Mouse (Mus musculus) olfactory bulb, adult 2 months (tissue): Measurements from ENCODE around the gene Rps29. TPM values are rescaled to one million over a fixed set of nuclear protein-coding genes. Genes with fewer than 3 reads are reported as not detected.
"Not testable (repeated sequence)": the region's sequence is repeated elsewhere in the genome, so short reads cannot be mapped to it uniquely, and the experiment has no call there.

Source experiments
- H3K27ac ChIP-seq: fragments of 200-500 bp; 2 replicates; pipeline ENCODE4 v1.5.1; 2012; ENCODE audit warnings: low read depth, low read length; ENCODE audit not compliant: insufficient read depth
- H3K4me1 ChIP-seq: fragments of 200-500 bp; 2 replicates; pipeline ENCODE4 v1.6.1; 2012; ENCODE audit warnings: low read length; ENCODE audit not compliant: control insufficient read depth, insufficient read depth
- H3K4me3 ChIP-seq: fragments of 200-500 bp; 2 replicates; pipeline ENCODE4 v1.5.1; 2012; ENCODE audit warnings: mild to moderate bottlenecking, low read depth, low read length, moderate library complexity; ENCODE audit not compliant: insufficient read depth
- CTCF ChIP-seq: fragments of 200-500 bp; IDR thresholded peaks from 2 replicates; pipeline ENCODE4 v1.5.1; 2012; ENCODE audit warnings: low read depth, mild to moderate bottlenecking, low read length, moderate library complexity; ENCODE audit not compliant: insufficient read depth
- POLR2A ChIP-seq: fragments of 200-500 bp; IDR thresholded peaks from 2 replicates; pipeline ENCODE4 v1.6.1; 2012; ENCODE audit warnings: mild to moderate bottlenecking, low read depth, low read length, moderate library complexity; ENCODE audit not compliant: insufficient read depth
- WGBS: fragments of 180-500 bp; shearing (Covaris S2); methylation state at CpG from one replicate; pipeline ENCODE4 v1.1.7; 2018; 5-methylcytosine and 5-hydroxymethylcytosine counted together
- polyA plus RNA-seq: library from polyadenylated mRNA; stranded (reverse); fragments of >200 nt; gene quantifications from 2 replicates; pipeline ENCODE4 v1.2.4, GENCODE M21; 2012; ENCODE audit warnings: low replicate concordance; ENCODE audit not compliant: missing spikeins, insufficient read depth, insufficient read length

Gene Rps29
- polyA plus RNA-seq, 1 experiment: not detected

- peak within 1 kb of the TSS; percentile 69 for H3K27ac ChIP-seq
- peak within 1 kb of the TSS; percentile 89 for H3K4me3 ChIP-seq
- under 1% methylated on average over 84 of the region's 84 CpGs for WGBS
These were observed 24.8 kb upstream of the Rps29 start, which contains the start of the genes Rpl36al and Mgat2 for GRCm38 (mm10) chr12:69183583-69184308. Rpl36al (minus strand) TSS chr12:69184083. Mgat2 (plus strand) TSS chr12:69184157.

GRCm38 (mm10) chr12:69181800-69182199 is 22.8 kb upstream of the Rps29 start:
- 81% methylated on average over 4 of the region's 4 CpGs for WGBS
- Histone ChIP-seq H3K4me3 (no peak overlapping the region), H3K4me1 (0 out of 2 replicates have a peak, but pooled peaks cover 4% of the 10 kb centered on the region), H3K27ac (no peak overlapping the region)
- TF ChIP-seq POLR2A (no peak), CTCF (no peak)

More at GRCm38 (mm10) chr12:69183583-69184308, 24.8 kb upstream of the Rps29 start, which contains the start of the genes Rpl36al and Mgat2:
- peak; percentile 96 for TF ChIP-seq POLR2A
- TF ChIP-seq CTCF: no peak
- 0 out of 2 replicates have a peak, but pooled peaks cover 4% of the 10 kb centered on the region for H3K4me1 ChIP-seq

GRCm38 (mm10) chr12:69179371-69179770 is 20.4 kb upstream of the Rps29 start:
- WGBS: 75% methylated on average over 12 of the region's 12 CpGs
- Histone ChIP-seq H3K27ac (no peak overlapping the region), H3K4me3 (no peak overlapping the region), H3K4me1 (no peaks in the 10 kb centered on the region)
- TF ChIP-seq CTCF (no peak), POLR2A (no peak)

- Histone ChIP-seq H3K4me1 (no peaks in the 10 kb centered on the region), H3K4me3 (no peak overlapping the region), H3K27ac (no peak overlapping the region)
- 31% methylated on average over 3 of the region's 3 CpGs for WGBS
- TF ChIP-seq CTCF (no peak), POLR2A (no peak)
These were observed 18.5 kb upstream of the Rps29 start for GRCm38 (mm10) chr12:69177526-69177925.

GRCm38 (mm10) chr12:69175975-69176374 is 17.0 kb upstream of the Rps29 start:
- Histone ChIP-seq H3K4me3 (no peak overlapping the region), H3K27ac (no peak overlapping the region), H3K4me1 (no peaks in the 10 kb centered on the region)
- TF ChIP-seq POLR2A (no peak), CTCF (no peak)
- 94% methylated on average over 3 of the region's 3 CpGs for WGBS

GRCm38 (mm10) chr12:69171307-69171706 is 12.3 kb upstream of the Rps29 start:
- no peak overlapping the region for H3K4me3 ChIP-seq
- TF ChIP-seq POLR2A: no peak
- TF ChIP-seq CTCF: no peak
- no peak overlapping the region for H3K27ac ChIP-seq
- 93% methylated on average over 2 of the region's 2 CpGs for WGBS
- H3K4me1 ChIP-seq: peaks cover 3% of the 10 kb centered on the region

GRCm38 (mm10) chr12:69168461-69169106 is 9.6 kb upstream of the Rps29 start, which contains the start of gene Lrr1:
Lrr1 (plus strand) TSS chr12:69168814.
- Histone ChIP-seq H3K4me1 (peaks cover 3% of the 10 kb centered on the region), H3K27ac (peak within 1 kb of the TSS; percentile 89), H3K4me3 (peak within 1 kb of the TSS; percentile 69)
- TF ChIP-seq CTCF (no peak), POLR2A (no peak)
- WGBS: under 1% methylated on average over 40 of the region's 40 CpGs

- H3K27ac ChIP-seq: no peak overlapping the region
- H3K4me1 ChIP-seq: peaks cover 3% of the 10 kb centered on the region
- TF ChIP-seq CTCF: no peak
- no peak for TF ChIP-seq POLR2A
- H3K4me3 ChIP-seq: peak overlapping the region; percentile 69
- WGBS: 8% methylated on average over 18 of the region's 18 CpGs
These were observed 8.9 kb upstream of the Rps29 start for GRCm38 (mm10) chr12:69167656-69168460.

- H3K4me3 ChIP-seq, H3K27ac ChIP-seq, H3K4me1 ChIP-seq: not testable (repeated sequence)
- WGBS: 75% methylated on average over 8 of the region's 8 CpGs
These were observed 8.0 kb upstream of the Rps29 start for GRCm38 (mm10) chr12:69166861-69167581.
